Comparison of ENCODE assay signal across 8 mouse cellular contexts in the genomic region with DNA sequence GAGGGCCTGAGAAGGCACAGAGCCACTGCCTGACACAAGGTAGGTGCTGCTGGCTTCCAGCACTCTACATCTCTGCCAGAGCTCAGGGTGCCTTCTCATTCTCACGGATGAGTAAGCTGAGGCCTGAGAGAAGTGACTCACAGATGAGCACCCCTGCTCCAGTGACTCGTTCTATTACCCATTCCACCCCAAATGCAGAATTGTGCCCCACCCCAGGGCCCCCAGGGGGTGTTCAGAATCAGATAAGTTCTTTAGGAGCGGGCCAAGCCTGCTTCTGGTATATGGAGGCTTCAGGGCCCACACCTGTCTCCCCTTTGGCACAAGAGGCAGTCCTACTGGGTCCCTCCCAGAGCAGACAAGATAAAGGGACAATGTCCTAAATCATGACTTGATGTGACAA. TPM values are rescaled to one million over a fixed set of nuclear protein-coding genes. Genes with fewer than 3 reads are reported as not detected.
DNase-seq lines count a peak whose midpoint lies in the region; ATAC-seq lines count a peak whose summit lies in the region.

No protein-coding gene starts in this region.

- H3K4me2 ChIP-seq in hindbrain, embryonic 14.5 days (replicated peaks) = peak overlapping the region; percentile 79
- H3K4me2 ChIP-seq in midbrain, embryonic 16.5 days (ENCODE audit: low read length) = peak overlapping the region; percentile 77

- H3K27me3 ChIP-seq in megakaryocyte, embryonic 14.5 days (replicated peaks) = no peaks in the 10 kb centered on the region
- H3K27me3 ChIP-seq in hindbrain, embryonic 14.5 days (ENCODE audit: control insufficient read depth, insufficient read depth, low read length) = no peaks in the 10 kb centered on the region
- H3K27me3 ChIP-seq in midbrain, embryonic 16.5 days (ENCODE audit: control insufficient read depth, insufficient read depth, low read depth, low read length) = no peaks in the 10 kb centered on the region

- H3K4me1 ChIP-seq in megakaryocyte, embryonic 14.5 days = peaks cover 99% of the 10 kb centered on the region
- H3K4me1 ChIP-seq in hindbrain, embryonic 14.5 days (replicated peaks; ENCODE audit: control insufficient read depth, insufficient read depth, low read length) = peaks cover 74% of the 10 kb centered on the region
- peaks cover 54% of the 10 kb centered on the region for H3K4me1 ChIP-seq in midbrain, embryonic 16.5 days (ENCODE audit: control insufficient read depth, insufficient read depth, low read length)

- peak; percentile 66 for DNase-seq in cerebellum, adult 9-11 months
- no peak for DNase-seq in cerebellum, adult 8-10 months
- no peak for DNase-seq in hindbrain, embryonic 14.5 days (ENCODE audit: low spot score)
- no peak for DNase-seq in T-cell, adult 2 months (ENCODE audit: low spot score)

- peak overlapping the region; percentile 82; the same call in 1 of the 2 replicates for H3K9ac ChIP-seq in hindbrain, embryonic 14.5 days
- peak overlapping the region; percentile 32; the same call in 1 of the 2 replicates for H3K9ac ChIP-seq in midbrain, embryonic 16.5 days (ENCODE audit: low read depth, low read length)

- no peaks in the 10 kb centered on the region for H3K9me3 ChIP-seq in megakaryocyte, embryonic 14.5 days
- no peaks in the 10 kb centered on the region for H3K9me3 ChIP-seq in hindbrain, embryonic 14.5 days (ENCODE audit: control insufficient read depth, low read length)
- H3K9me3 ChIP-seq in midbrain, embryonic 16.5 days (replicated peaks; ENCODE audit: control insufficient read depth, low read length, poor library complexity, severe bottlenecking) = no peaks in the 10 kb centered on the region

- peak overlapping the region; percentile 97 for H3K27ac ChIP-seq in hindbrain, embryonic 14.5 days
- peak overlapping the region; percentile 98 for H3K27ac ChIP-seq in midbrain, embryonic 16.5 days (ENCODE audit: low read length)

- ATAC-seq in megakaryocyte, adult 5-6 weeks (ENCODE audit: poor library complexity, severe bottlenecking) = no peak
- no peak for ATAC-seq in hindbrain, embryonic 14.5 days (ENCODE audit: low FRiP score)
- no peak for ATAC-seq in midbrain, embryonic 16.5 days
- ATAC-seq in inflammation-experienced regulatory T-cells, adult 6 months = no peak

- 22% methylated on average over 3 of the region's 3 CpGs for WGBS in hindbrain, embryonic 14.5 days
- WGBS in midbrain, embryonic 16.5 days = 42% methylated on average over 3 of the region's 3 CpGs

- H3K36me3 ChIP-seq in megakaryocyte, embryonic 14.5 days (replicated peaks; ENCODE audit: low read length) = peaks cover 73% of the 10 kb centered on the region
- no peaks in the 10 kb centered on the region for H3K36me3 ChIP-seq in hindbrain, embryonic 14.5 days (replicated peaks; ENCODE audit: control insufficient read depth, insufficient read depth)
- H3K36me3 ChIP-seq in midbrain, embryonic 16.5 days (ENCODE audit: control insufficient read depth, insufficient read depth, low read length) = no peaks in the 10 kb centered on the region

- peak overlapping the region; percentile 99 for H3K4me3 ChIP-seq in megakaryocyte, embryonic 14.5 days (replicated peaks)
- no peak overlapping the region for H3K4me3 ChIP-seq in hindbrain, embryonic 14.5 days (replicated peaks; ENCODE audit: low read length)
- peak overlapping the region; percentile 78 for H3K4me3 ChIP-seq in midbrain, embryonic 16.5 days (ENCODE audit: low read depth, low read length)

RNA-seq across cellular contexts. Expression of gene Tet3, which starts 16.2 kb away (rescaled TPM):
- polyA plus RNA-seq in megakaryocyte, embryonic 14.5 days (2012; ENCODE audit: insufficient read depth, low replicate concordance) = 10.6 and 12.2 TPM in 2 replicates
- 36.1 and 36.2 TPM in 2 replicates for total RNA-seq in megakaryocyte, adult 5-6 weeks (2015)
- total RNA-seq in megakaryocyte, adult 5-6 weeks (2017) = 15.8 and 23.1 TPM in 2 replicates
- polyA plus RNA-seq in hindbrain, embryonic 14.5 days (2014; fragmentation: Nextera tagmentation; extraction: Ambion mirVana) = 43.6 and 52.2 TPM in 2 replicates
- polyA plus RNA-seq in midbrain, embryonic 16.5 days (2015; fragmentation: Nextera tagmentation; extraction: Ambion mirVana) = 51.9 and 53.2 TPM in 2 replicates
- polyA plus RNA-seq in inflammation-experienced regulatory T-cells, adult 6 months (2017; shearing (Covaris generic)) = 10 to 100 TPM; 13.2 to 19.4 (median 18.7) TPM
